Mouse (Mus musculus): Measurements from ENCODE around the gene Eml4.

DNA sequence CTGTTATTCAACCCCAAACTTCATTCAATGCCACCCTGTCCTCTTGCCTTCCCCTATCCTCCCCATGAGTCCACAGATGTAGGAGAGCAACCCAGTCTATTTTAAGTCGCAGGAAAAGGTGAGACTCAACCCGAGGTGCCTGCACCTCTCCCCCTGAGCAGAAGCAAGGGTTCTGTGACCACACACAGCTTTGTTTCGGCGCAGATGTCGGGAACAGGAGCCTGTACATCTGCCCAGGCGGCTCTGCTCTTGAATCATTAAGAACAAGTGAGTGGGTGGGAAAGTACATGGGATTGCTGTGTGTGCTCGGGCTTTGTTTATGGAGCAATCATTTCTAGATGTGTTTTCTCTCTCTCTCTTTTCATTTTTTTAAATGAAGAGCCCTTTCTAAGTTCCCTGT is 174.0 kb downstream of the Eml4 start:
- no peak for TF ChIP-seq CTCF (IDR thresholded peaks at IDR 0.05; ENCODE audit: low read depth)
- no peak for TF ChIP-seq EP300 (IDR thresholded peaks at IDR 0.05; ENCODE audit: low read depth)
